Mouse (Mus musculus) spleen, adult 18-20 months (tissue): ENCODE data around the gene Ptprg.

Experiments
- DNase-seq, 2 experiments: peaks; one replicate each; pipeline ENCODE4 v3.0.0; 2022; ENCODE audit warnings: mixed read lengths in 2 of 2

The Ptprg gene

GRCm38 (mm10) chr14:12065736-12066135 is 512.4 kb downstream of the Ptprg start:
- no peak for DNase-seq

- DNase-seq = no peak
These were observed 516.4 kb downstream of the Ptprg start for GRCm38 (mm10) chr14:12069707-12070106.

GRCm38 (mm10) chr14:12070361-12070760 is 517.0 kb downstream of the Ptprg start:
- no peak for DNase-seq

- DNase-seq = no peak
These were observed 517.6 kb downstream of the Ptprg start for GRCm38 (mm10) chr14:12070856-12071465.

GRCm38 (mm10) chr14:12072026-12072861 is 518.9 kb downstream of the Ptprg start:
- DNase-seq = no peak

GRCm38 (mm10) chr14:12073408-12074107 is 520.2 kb downstream of the Ptprg start:
- DNase-seq = no peak

- DNase-seq = no peak
These were observed 523.9 kb downstream of the Ptprg start for GRCm38 (mm10) chr14:12077193-12077592.

- DNase-seq = no peak
These were observed 525.9 kb downstream of the Ptprg start for GRCm38 (mm10) chr14:12079250-12079649.

- DNase-seq = no peak
These were observed 526.6 kb downstream of the Ptprg start for GRCm38 (mm10) chr14:12079833-12080401.

GRCm38 (mm10) chr14:12082131-12082921 is 529.0 kb downstream of the Ptprg start:
- no peak for DNase-seq

- no peak for DNase-seq
These were observed 530.7 kb downstream of the Ptprg start for GRCm38 (mm10) chr14:12084076-12084475.

GRCm38 (mm10) chr14:12085078-12085477 is 531.7 kb downstream of the Ptprg start:
- no peak for DNase-seq

GRCm38 (mm10) chr14:12086167-12086566 is 532.8 kb downstream of the Ptprg start:
- no peak for DNase-seq

GRCm38 (mm10) chr14:12089954-12090353 is 536.6 kb downstream of the Ptprg start:
- no peak for DNase-seq

GRCm38 (mm10) chr14:12091730-12092129 is 538.4 kb downstream of the Ptprg start:
- no peak for DNase-seq

- no peak for DNase-seq
These were observed 546.3 kb downstream of the Ptprg start for GRCm38 (mm10) chr14:12099390-12100333.

- DNase-seq = no peak
These were observed 549.3 kb downstream of the Ptprg start for GRCm38 (mm10) chr14:12102389-12103325.

GRCm38 (mm10) chr14:12104297-12105155 is 551.2 kb downstream of the Ptprg start:
- no peak for DNase-seq

GRCm38 (mm10) chr14:12105156-12105430 is 551.8 kb downstream of the Ptprg start:
- DNase-seq = no peak
